Mouse (Mus musculus): Measurements from ENCODE around the gene Nucb1. TPM values are rescaled to one million over a fixed set of nuclear protein-coding genes. Genes with fewer than 3 reads are reported as not detected.

Gene Nucb1
- polyA plus RNA-seq, 1 experiment from 2014 or later = 113 TPM

GRCm38 (mm10) chr7:45508561-45508960, 1.6 kb downstream of the Nucb1 start:
- DNase-seq (ENCODE audit: low spot score) (no peak), ATAC-seq (ENCODE audit: insufficient read depth, low FRiP score, low TSS enrichment) (no peak)
- H3K9me3 ChIP-seq (ENCODE audit: control insufficient read depth, low read length) = no peaks in the 10 kb centered on the region
- H3K36me3 ChIP-seq (ENCODE audit: control insufficient read depth, insufficient read depth, low read length) = no peaks in the 10 kb centered on the region
- H3K4me2 ChIP-seq (ENCODE audit: low read depth) = no peak overlapping the region
- no peak overlapping the region for H3K4me3 ChIP-seq (ENCODE audit: low read depth, low read length)
- H3K4me1 ChIP-seq (ENCODE audit: control insufficient read depth, insufficient read depth, low read length) = peaks cover 6% of the 10 kb centered on the region; the same call in 1 of the 2 replicates
- no peak overlapping the region for H3K9ac ChIP-seq (ENCODE audit: low read length)
- H3K27me3 ChIP-seq (ENCODE audit: control insufficient read depth, insufficient read depth, low read length) = no peaks in the 10 kb centered on the region
- 94% methylated on average over 6 of the region's 6 CpGs for WGBS
- no peak overlapping the region for H3K27ac ChIP-seq (ENCODE audit: low read depth, low read length)

- ATAC-seq (ENCODE audit: insufficient read depth, low FRiP score, low TSS enrichment) = no peak
- Histone ChIP-seq H3K4me3 (ENCODE audit: low read depth, low read length) (no peak overlapping the region), H3K27ac (ENCODE audit: low read depth, low read length) (no peak overlapping the region), H3K36me3 (ENCODE audit: control insufficient read depth, insufficient read depth, low read length) (no peaks in the 10 kb centered on the region), H3K9me3 (ENCODE audit: control insufficient read depth, low read length) (no peaks in the 10 kb centered on the region), H3K4me2 (ENCODE audit: low read depth) (no peak overlapping the region), H3K27me3 (ENCODE audit: control insufficient read depth, insufficient read depth, low read length) (no peaks in the 10 kb centered on the region), H3K4me1 (ENCODE audit: control insufficient read depth, insufficient read depth, low read length) (peaks cover 6% of the 10 kb centered on the region; the same call in 1 of the 2 replicates), H3K9ac (ENCODE audit: low read length) (no peak overlapping the region)
- no peak for DNase-seq (ENCODE audit: low spot score)
- WGBS = 93% methylated on average over 6 of the region's 6 CpGs
Observed at GRCm38 (mm10) chr7:45507583-45507982, 2.6 kb downstream of the Nucb1 start.

GRCm38 (mm10) chr7:45498427-45498826, 11.8 kb downstream of the Nucb1 start:
- Histone ChIP-seq H3K27me3 (ENCODE audit: control insufficient read depth, insufficient read depth, low read length) (no peaks in the 10 kb centered on the region), H3K9me3 (ENCODE audit: control insufficient read depth, low read length) (no peaks in the 10 kb centered on the region), H3K4me3 (ENCODE audit: low read depth, low read length) (no peak overlapping the region), H3K4me1 (ENCODE audit: control insufficient read depth, insufficient read depth, low read length) (no peaks in the 10 kb centered on the region), H3K36me3 (ENCODE audit: control insufficient read depth, insufficient read depth, low read length) (peaks cover 6% of the 10 kb centered on the region; the same call in 1 of the 2 replicates), H3K4me2 (ENCODE audit: low read depth) (no peak overlapping the region), H3K9ac (ENCODE audit: low read length) (no peak overlapping the region), H3K27ac (ENCODE audit: low read depth, low read length) (no peak overlapping the region)
- ATAC-seq (ENCODE audit: insufficient read depth, low FRiP score, low TSS enrichment) (no peak), DNase-seq (ENCODE audit: low spot score) (no peak)
- 92% methylated on average over 6 of the region's 6 CpGs for WGBS

GRCm38 (mm10) chr7:45494548-45494947, 15.7 kb downstream of the Nucb1 start:
- 84% methylated on average over 9 of the region's 9 CpGs for WGBS

GRCm38 (mm10) chr7:45492951-45493350, 17.3 kb downstream of the Nucb1 start:
- peaks cover 10% of the 10 kb centered on the region; the same call in 1 of the 2 replicates for H3K36me3 ChIP-seq (ENCODE audit: control insufficient read depth, insufficient read depth, low read length)
- 91% methylated on average over 5 of the region's 5 CpGs for WGBS

More at GRCm38 (mm10) chr7:45494548-45494947, 15.7 kb downstream of the Nucb1 start:
- DNase-seq (ENCODE audit: low spot score) (no peak), ATAC-seq (ENCODE audit: insufficient read depth, low FRiP score, low TSS enrichment) (no peak)
- Histone ChIP-seq H3K27me3 (ENCODE audit: control insufficient read depth, insufficient read depth, low read length) (no peaks in the 10 kb centered on the region), H3K4me2 (ENCODE audit: low read depth) (no peak overlapping the region), H3K4me3 (ENCODE audit: low read depth, low read length) (no peak overlapping the region), H3K27ac (ENCODE audit: low read depth, low read length) (no peak overlapping the region), H3K4me1 (ENCODE audit: control insufficient read depth, insufficient read depth, low read length) (no peaks in the 10 kb centered on the region), H3K9me3 (ENCODE audit: control insufficient read depth, low read length) (no peaks in the 10 kb centered on the region), H3K9ac (ENCODE audit: low read length) (no peak overlapping the region), H3K36me3 (ENCODE audit: control insufficient read depth, insufficient read depth, low read length) (peaks cover 10% of the 10 kb centered on the region; the same call in 1 of the 2 replicates)

GRCm38 (mm10) chr7:45492225-45492844, 17.9 kb downstream of the Nucb1 start:
- Histone ChIP-seq H3K27me3 (ENCODE audit: control insufficient read depth, insufficient read depth, low read length) (no peaks in the 10 kb centered on the region), H3K4me2 (ENCODE audit: low read depth) (no peak overlapping the region), H3K9me3 (ENCODE audit: control insufficient read depth, low read length) (no peaks in the 10 kb centered on the region), H3K27ac (ENCODE audit: low read depth, low read length) (no peak overlapping the region), H3K36me3 (ENCODE audit: control insufficient read depth, insufficient read depth, low read length) (peaks cover 10% of the 10 kb centered on the region; the same call in 1 of the 2 replicates), H3K9ac (ENCODE audit: low read length) (no peak overlapping the region), H3K4me3 (ENCODE audit: low read depth, low read length) (no peak overlapping the region), H3K4me1 (ENCODE audit: control insufficient read depth, insufficient read depth, low read length) (no peaks in the 10 kb centered on the region)
- ATAC-seq (ENCODE audit: insufficient read depth, low FRiP score, low TSS enrichment) (no peak), DNase-seq (ENCODE audit: low spot score) (no peak)
- 96% methylated on average over 8 of the region's 8 CpGs for WGBS

More at GRCm38 (mm10) chr7:45492951-45493350, 17.3 kb downstream of the Nucb1 start:
- ATAC-seq (ENCODE audit: insufficient read depth, low FRiP score, low TSS enrichment) (no peak), DNase-seq (ENCODE audit: low spot score) (no peak)
- Histone ChIP-seq H3K27me3 (ENCODE audit: control insufficient read depth, insufficient read depth, low read length) (no peaks in the 10 kb centered on the region), H3K9ac (ENCODE audit: low read length) (no peak overlapping the region), H3K9me3 (ENCODE audit: control insufficient read depth, low read length) (no peaks in the 10 kb centered on the region), H3K4me3 (ENCODE audit: low read depth, low read length) (no peak overlapping the region), H3K4me2 (ENCODE audit: low read depth) (no peak overlapping the region), H3K27ac (ENCODE audit: low read depth, low read length) (no peak overlapping the region), H3K4me1 (ENCODE audit: control insufficient read depth, insufficient read depth, low read length) (no peaks in the 10 kb centered on the region)

GRCm38 (mm10) chr7:45491264-45491663, 18.9 kb downstream of the Nucb1 start:
- WGBS = 16% methylated on average over 3 of the region's 3 CpGs
- no peak for ATAC-seq (ENCODE audit: insufficient read depth, low FRiP score, low TSS enrichment)
- Histone ChIP-seq H3K36me3 (ENCODE audit: control insufficient read depth, insufficient read depth, low read length) (peaks cover 10% of the 10 kb centered on the region; the same call in 1 of the 2 replicates), H3K9me3 (ENCODE audit: control insufficient read depth, low read length) (no peaks in the 10 kb centered on the region), H3K4me3 (ENCODE audit: low read depth, low read length) (no peak overlapping the region), H3K27ac (ENCODE audit: low read depth, low read length) (no peak overlapping the region), H3K4me2 (ENCODE audit: low read depth) (no peak overlapping the region), H3K27me3 (ENCODE audit: control insufficient read depth, insufficient read depth, low read length) (no peaks in the 10 kb centered on the region), H3K4me1 (ENCODE audit: control insufficient read depth, insufficient read depth, low read length) (no peaks in the 10 kb centered on the region), H3K9ac (ENCODE audit: low read length) (no peak overlapping the region)
- DNase-seq (ENCODE audit: low spot score) = no peak

- H3K4me1 ChIP-seq (ENCODE audit: control insufficient read depth, insufficient read depth, low read length) = no peaks in the 10 kb centered on the region
- DNase-seq (ENCODE audit: low spot score) = peak; percentile 37
- ATAC-seq (ENCODE audit: insufficient read depth, low FRiP score, low TSS enrichment) = no peak
- no peak overlapping the region for H3K4me3 ChIP-seq (ENCODE audit: low read depth, low read length)
- peaks cover 10% of the 10 kb centered on the region; the same call in 1 of the 2 replicates for H3K36me3 ChIP-seq (ENCODE audit: control insufficient read depth, insufficient read depth, low read length)
- 22% methylated on average over 9 of the region's 9 CpGs for WGBS
- H3K9me3 ChIP-seq (ENCODE audit: control insufficient read depth, low read length) = no peaks in the 10 kb centered on the region
- no peak overlapping the region for H3K27ac ChIP-seq (ENCODE audit: low read depth, low read length)
- H3K9ac ChIP-seq (ENCODE audit: low read length) = no peak overlapping the region
- H3K27me3 ChIP-seq (ENCODE audit: control insufficient read depth, insufficient read depth, low read length) = no peaks in the 10 kb centered on the region
- H3K4me2 ChIP-seq (ENCODE audit: low read depth) = no peak overlapping the region
Observed at GRCm38 (mm10) chr7:45490822-45491221, 19.4 kb downstream of the Nucb1 start.

- Histone ChIP-seq H3K4me1 (ENCODE audit: control insufficient read depth, insufficient read depth, low read length) (no peaks in the 10 kb centered on the region), H3K9me3 (ENCODE audit: control insufficient read depth, low read length) (no peaks in the 10 kb centered on the region), H3K36me3 (ENCODE audit: control insufficient read depth, insufficient read depth, low read length) (peaks cover 9% of the 10 kb centered on the region; the same call in 1 of the 2 replicates), H3K27me3 (ENCODE audit: control insufficient read depth, insufficient read depth, low read length) (no peaks in the 10 kb centered on the region), H3K27ac (ENCODE audit: low read depth, low read length) (no peak overlapping the region), H3K9ac (ENCODE audit: low read length) (no peak overlapping the region; the same call in 1 of the 2 replicates), H3K4me3 (ENCODE audit: low read depth, low read length) (no peak overlapping the region), H3K4me2 (ENCODE audit: low read depth) (no peak overlapping the region)
- 65% methylated on average over 7 of the region's 7 CpGs for WGBS
- DNase-seq (ENCODE audit: low spot score) = no peak
- no peak for ATAC-seq (ENCODE audit: insufficient read depth, low FRiP score, low TSS enrichment)
Observed at GRCm38 (mm10) chr7:45489578-45489977, 20.6 kb downstream of the Nucb1 start.

Measured in neural tube, embryonic 11.5 days (tissue).